Mouse (Mus musculus) mesoderm, embryonic 11.5 days (tissue): ENCODE results near the gene Gm2115.

Source experiments
- DNase-seq: peaks from one replicate; pipeline ENCODE4 v3.0.0-alpha.2; 2012; ENCODE audit warnings: low read depth, low spot score

Gm2115 gene

GRCm38 (mm10) chr7:84528796-84529533 is at the start of gene Gm2115:
TSS of gene Gm2115 (plus strand) at chr7:84528954.
- peak; percentile 48 for DNase-seq

DNA sequence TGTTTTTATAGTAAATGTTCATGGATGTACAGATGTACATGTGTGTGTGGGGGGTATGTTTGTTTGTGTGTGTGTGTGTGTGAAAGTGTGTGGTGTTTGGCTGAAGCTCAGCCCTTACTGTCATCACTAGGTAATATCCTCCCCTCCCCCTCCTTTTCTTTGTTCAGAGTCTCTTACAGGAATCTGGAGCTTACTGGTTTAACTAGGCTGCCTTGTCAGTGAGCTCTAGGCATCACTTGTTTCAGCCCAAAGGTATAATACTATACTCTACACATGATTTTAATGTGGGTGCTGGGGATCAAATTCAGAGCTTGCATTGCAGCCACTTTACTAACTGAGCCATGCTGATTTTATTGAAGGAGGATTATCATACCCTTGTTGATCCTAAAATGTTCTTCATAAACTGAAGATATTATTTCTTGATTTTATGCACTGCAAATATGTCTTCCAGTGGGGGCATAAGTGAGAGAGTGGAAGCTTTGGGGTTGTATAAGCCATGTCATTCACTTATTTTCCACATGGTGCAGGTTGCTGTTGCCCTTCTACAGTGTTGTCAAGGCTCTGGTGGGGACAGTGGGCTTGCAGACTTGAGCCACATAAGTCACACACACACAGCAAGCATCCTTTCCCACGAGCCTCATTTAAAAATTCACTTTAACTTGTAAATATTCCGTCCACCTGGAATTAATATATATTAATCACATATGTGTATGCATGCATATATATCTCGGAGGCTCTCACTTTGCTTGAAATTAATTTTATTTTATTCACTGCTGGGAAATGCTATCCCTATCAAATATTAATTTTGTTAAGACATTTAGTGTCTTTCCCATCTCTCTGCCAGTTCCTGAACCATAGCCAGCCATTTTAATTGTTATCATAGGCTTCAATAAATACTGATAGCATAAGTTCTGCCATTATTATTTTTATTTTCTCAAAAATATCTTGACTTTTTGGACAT is 45.0 kb upstream of the Gm2115 start:
- DNase-seq: no peak

DNA sequence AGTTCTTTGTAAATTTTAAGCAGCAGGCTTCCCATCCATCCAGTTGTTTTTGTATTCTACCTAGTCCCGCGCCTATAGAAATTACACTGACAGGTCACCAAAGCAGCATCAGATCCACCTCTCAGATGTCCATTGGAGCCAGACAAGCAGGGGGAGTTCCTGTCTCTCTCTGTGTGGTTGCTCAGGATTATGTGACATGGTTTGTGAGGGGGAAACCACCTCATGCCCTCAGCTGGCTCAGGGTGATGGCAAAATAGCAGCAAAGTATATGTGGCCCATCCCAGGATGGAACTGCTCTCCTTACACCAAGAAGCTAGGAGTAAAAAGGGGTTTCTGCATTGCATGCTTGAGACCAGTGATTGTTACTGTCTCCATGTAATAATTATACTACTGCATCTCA is 42.3 kb upstream of the Gm2115 start:
- no peak for DNase-seq

DNA sequence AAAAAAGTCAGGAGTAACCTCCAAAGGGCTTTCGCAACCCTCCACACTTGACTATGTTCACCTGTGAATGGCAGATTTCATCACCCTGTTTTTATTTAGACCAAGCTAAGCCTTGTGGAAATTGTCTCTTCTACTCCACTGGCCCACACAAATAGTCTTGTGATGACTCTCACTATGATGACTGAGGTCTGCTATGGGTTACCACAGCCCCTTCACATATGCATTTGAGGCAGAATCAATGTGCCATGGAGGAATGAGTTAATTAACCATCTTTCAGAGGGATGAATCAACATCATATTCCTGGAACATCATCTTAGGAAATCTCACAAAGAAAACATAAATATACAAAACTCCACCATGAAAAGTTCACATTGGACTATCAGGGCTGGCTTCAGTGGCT is 25.6 kb upstream of the Gm2115 start:
- no peak for DNase-seq

DNA sequence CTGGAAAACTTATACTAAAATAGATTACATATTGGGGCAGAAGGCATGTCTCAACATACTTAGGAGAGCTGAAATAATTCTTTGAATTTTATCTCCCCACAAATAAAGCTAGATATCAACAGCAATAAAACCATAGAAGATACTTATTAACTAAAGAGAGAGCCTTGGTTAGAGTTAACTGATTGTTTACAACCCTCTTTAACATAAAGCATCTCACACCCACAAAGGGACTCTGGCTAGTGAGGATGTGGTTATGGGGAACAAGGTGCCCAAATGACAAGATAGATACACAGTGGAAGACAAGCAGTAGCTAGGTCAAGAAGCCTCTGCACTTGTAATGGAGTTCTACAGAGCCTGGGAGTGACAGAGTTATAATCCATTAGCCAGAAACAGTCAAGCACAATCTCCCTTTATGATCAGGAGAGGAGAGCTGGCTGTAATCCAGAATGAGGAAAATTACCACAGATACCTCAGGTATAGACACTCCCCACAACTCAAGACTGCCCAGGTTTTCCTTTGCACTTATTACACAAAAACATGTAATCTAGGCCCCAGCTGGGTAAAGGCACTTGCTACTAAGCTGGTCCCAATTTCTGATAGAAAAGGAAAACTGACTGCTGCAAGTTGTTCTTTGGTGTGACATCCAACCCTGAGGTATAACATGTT is 10.1 kb upstream of the Gm2115 start:
- DNase-seq: no peak

- DNase-seq: no peak
These were observed 7.4 kb upstream of the Gm2115 start for GRCm38 (mm10) chr7:84521329-84521728.

GRCm38 (mm10) chr7:84522426-84522825 is 6.3 kb upstream of the Gm2115 start:
- no peak for DNase-seq

DNA sequence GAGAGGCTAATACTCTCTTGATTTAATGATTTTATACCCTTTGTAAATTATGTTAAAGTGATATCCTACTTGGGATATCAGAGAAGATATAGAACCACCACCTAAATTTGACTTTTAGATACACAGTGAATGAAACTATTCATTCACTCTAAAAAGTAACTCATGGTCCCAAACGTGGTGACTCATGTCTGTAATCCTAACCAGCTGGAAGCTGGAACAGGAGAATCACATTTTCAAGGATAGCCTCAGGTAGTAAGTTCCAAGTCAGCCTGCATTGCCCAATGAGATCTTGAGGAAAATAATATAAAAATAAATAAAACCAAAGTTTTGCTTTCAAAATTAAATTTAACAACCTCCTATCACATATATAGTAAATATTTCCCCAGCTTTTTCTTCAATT is 2.6 kb upstream of the Gm2115 start:
- DNase-seq: no peak

DNA sequence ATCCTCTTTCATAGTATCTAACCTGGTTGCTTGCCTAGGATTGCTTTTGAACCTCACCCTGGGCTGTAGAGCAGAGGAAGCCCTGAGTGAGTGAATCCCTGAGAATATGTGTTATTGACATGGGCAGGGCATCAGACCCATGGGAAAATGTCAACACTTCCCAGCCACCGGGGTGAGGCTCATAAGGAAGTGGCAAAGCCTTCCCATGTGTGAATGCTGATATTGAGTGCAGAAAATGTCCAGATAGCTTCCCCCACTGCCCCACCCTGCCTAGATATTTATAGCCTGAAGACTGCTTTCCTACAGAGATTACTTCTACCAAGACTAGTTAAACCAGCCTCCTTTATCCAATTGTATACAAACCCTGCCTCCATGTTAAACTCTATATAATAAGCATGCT is 4.0 kb downstream of the Gm2115 start:
- DNase-seq: no peak

DNA sequence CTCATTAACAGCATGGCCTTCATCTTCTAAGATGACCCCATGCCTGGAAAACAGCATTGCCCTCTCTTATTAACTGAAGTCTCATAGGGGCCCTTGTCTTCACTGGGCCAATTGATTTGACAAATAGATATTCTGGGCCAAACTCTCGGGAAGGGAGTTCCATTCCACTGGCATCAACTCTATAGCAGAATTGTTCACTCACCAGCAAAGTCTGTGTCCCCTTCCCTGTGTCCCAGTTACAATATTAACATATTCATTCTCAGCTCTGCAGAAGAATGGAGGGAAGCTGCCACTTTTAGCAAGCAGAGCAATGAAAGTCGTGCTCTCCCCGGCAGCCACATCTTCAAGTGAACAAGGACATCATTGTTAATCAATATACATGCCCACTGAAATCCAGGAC is 5.9 kb downstream of the Gm2115 start:
- DNase-seq: no peak

DNA sequence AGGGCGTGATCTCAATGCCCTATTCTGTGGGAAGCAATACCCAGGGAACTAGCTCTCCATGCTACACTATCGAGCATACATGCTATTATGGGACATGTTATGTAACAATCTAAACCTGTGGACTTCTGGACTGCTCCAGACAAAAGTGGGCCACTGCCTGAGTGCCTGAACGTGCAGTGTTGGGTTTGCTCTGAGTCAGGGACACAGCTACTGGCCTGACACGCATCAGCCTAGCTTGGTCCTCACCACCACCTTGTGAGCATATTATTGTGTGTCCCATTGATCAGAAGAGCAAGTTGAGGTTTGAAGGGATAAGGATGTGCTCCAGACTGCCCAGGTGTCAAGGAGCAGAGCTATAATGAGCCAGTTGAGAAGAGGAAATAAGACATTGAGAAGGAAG is 16.2 kb downstream of the Gm2115 start:
- DNase-seq: no peak

DNA sequence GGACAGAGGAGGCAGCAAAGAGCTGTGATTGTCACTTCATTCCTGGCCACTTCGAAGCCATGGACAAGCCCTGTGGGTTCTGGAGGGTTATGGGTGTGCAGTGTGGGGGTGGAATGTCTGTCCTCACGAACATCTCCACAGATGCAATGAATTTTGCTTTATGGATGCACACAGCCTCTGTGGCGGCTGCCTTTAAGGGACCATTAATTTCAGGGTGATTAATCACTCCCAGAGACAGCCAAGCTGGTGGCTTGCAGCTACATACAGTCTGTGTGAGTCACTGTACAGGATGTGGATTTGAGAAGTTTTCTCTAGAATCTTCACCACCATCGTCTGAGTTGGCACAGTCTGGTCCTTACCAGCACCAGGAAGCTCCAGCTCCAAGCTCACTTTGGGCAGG is 17.9 kb downstream of the Gm2115 start:
- no peak for DNase-seq

- no peak for DNase-seq
These were observed 22.7 kb downstream of the Gm2115 start for GRCm38 (mm10) chr7:84551472-84551871.

DNA sequence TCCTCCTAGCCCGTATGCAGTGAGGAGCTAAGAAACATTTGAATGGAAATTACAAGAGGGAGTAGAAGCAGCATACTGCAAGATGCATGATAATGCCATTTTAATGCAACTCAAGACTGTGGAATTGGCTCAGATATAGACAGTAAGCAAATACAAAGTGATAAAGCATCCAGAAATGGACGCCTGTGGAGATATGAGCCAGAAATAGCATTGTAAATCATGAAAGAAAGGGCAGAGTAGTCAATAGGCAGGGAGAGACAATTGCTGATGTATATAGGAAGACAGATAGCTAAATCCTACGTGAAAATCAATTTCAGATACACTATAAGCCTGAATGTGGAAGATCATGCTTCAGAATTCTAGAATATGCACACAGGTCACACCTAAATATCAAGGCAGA is 26.5 kb downstream of the Gm2115 start:
- DNase-seq: no peak

GRCm38 (mm10) chr7:84557332-84557731 is 28.6 kb downstream of the Gm2115 start:
- DNase-seq: peak; percentile 31

- DNase-seq: no peak
These were observed 31.7 kb downstream of the Gm2115 start for GRCm38 (mm10) chr7:84560500-84560899.

DNA sequence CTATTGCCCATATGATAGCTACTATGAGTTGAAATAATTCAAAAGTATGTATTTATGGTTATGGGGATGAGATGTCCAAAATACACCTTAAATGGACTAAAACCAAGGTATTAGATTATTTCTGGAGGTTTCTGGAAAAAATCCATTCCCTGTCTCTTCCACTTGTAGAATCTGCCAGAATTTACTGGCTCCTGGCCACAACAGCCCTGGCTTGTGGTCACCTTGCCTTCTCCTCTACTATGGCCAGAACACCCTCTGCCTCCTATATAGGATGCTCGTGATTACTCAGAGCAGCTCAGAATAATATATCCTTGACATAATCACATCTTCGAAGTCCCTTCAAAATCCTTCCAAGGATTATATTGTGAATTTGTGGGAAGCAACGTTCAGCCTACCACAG is 35.5 kb downstream of the Gm2115 start:
- DNase-seq: no peak

- no peak for DNase-seq
These were observed 37.4 kb downstream of the Gm2115 start for GRCm38 (mm10) chr7:84566200-84566599.

DNA sequence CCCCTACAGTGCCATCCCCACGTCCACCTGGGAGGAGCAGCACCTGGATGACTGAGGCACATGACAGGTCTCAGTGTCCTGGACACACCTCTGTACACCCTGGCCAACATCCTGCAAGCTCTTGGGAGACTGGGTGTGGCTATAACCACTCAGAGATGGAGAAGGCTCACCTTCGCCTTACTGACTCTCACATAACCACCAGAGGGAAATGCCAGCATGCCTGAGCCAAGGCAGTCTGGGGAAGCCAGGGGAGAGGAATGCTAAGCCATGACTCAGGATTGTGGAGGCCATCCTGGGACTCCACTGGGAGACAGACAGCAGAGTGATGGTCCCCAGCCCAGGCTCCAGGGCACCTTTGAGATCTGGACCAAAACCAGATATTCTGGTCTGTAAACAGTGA is 48.3 kb downstream of the Gm2115 start:
- no peak for DNase-seq

GRCm38 (mm10) chr7:84578841-84579240 is 50.1 kb downstream of the Gm2115 start:
- no peak for DNase-seq

- DNase-seq: no peak
These were observed 51.0 kb downstream of the Gm2115 start for GRCm38 (mm10) chr7:84579769-84580168.

DNA sequence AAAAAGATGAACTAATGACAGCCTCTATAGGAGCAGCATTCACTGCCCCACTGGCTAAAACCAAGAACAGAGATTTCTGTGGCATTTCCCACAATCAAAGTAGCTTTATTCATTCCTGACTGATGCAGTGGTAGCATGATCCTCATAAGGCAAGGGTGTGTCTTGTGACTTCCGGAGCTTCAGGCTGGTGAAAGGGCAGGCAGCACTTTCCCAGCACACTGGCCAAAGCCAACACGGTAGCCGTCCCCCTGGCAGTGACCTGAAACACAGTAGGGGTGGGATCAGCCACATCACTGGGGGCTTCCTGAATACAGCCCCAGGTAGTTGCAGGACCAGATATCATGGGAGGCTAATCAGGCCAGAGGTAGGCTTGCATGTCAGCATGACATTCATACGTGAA is 56.3 kb downstream of the Gm2115 start:
- DNase-seq: no peak
